Mouse (Mus musculus) layer of hippocampus, adult 2 months (tissue): ENCODE measurements around the gene Pdcd7. TPM values are rescaled to one million over a fixed set of nuclear protein-coding genes. Genes with fewer than 3 reads are reported as not detected.
A peak's percentile ranks its signal among the peaks of the same experiment; 100 is the strongest.

Experiments
- DNase-seq, 2 experiments: peaks; one replicate each; pipeline ENCODE4 v3.0.0; 2022; ENCODE audit warnings: low spot score in 2 of 2
- H3K27ac ChIP-seq: fragments of 200-600 bp; 2 replicates; pipeline ENCODE4 v1.8.1; 2022
- H3K4me3 ChIP-seq: fragments of 200-600 bp; 2 replicates; pipeline ENCODE4 v1.8.1; 2022; ENCODE audit warnings: mild to moderate bottlenecking
- CTCF ChIP-seq: fragments of 200-600 bp; conservative IDR thresholded peaks from 2 replicates; pipeline ENCODE4 v1.8.1; 2022; ENCODE audit warnings: antibody characterized with exemption, mild to moderate bottlenecking, moderate library complexity
- long read RNA-seq, 2 experiments: library from polyadenylated mRNA; stranded (forward); transcript quantifications; one replicate each; pipeline ENCODE4 v2.0.0; 2021; ENCODE audit warnings: borderline mapping rate in 2 of 2
- total RNA-seq, 2 experiments: library from RNA; stranded (reverse); gene quantifications; 2 replicates each; pipeline ENCODE4 v1.2.3; 2021

Pdcd7 gene
- 10 to 100 TPM; 29.2 to 30.8 TPM for total RNA-seq
- long read RNA-seq, experiment 1, transcript Pdcd7-201 (5 exons, 2,419 nt), result major isoform, 22 of 24 reads
- long read RNA-seq, experiment 1, partial matches to known transcripts, result 0 of 24 reads
- long read RNA-seq, experiment 1, other reads (novel, unspliced or antisense), result 2 of 24 reads
- long read RNA-seq, experiment 2, transcript Pdcd7-201 (5 exons, 2,419 nt), result major isoform, 40 of 42 reads
- long read RNA-seq, experiment 2, partial matches to known transcripts, result 1 of 42 reads
- long read RNA-seq, experiment 2, other reads (novel, unspliced or antisense), result 1 of 42 reads

DNA sequence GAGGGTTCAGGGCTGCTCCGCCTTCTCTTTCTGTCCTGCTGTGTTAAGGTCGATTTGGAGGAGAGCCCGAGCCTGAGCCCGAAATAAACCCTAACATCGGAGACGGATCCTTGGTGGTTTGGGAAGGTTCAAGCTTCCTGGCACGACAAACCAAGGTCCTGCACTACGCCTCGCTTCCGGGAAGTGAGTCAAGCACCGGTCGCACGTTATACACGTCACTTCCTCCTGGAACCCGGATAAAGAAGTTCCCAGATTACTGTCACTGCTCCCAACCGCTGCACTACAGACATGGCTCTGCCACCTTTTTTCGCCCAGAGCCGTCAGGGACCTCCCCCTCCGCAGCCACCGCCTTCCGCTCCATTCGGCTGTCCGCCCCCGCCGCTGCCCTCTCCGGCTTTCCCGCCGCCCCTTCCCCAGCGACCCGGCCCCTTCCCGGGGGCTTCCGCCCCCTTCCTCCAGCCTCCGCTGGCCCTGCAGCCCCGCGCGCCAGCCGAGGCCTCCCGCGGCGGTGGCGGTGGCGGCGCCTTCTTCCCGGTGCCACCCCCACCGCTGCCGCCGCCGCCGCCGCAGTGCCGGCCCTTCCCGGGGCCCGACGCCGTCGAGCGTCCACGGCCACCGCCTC, at the start of gene Pdcd7:
Gene Pdcd7 (plus strand): TSS at position 251 of the 622 bp plus-strand sequence.
- peak within 1 kb of the TSS; percentile 76 for H3K4me3 ChIP-seq
- H3K27ac ChIP-seq, result peak within 1 kb of the TSS; percentile 96
- TF ChIP-seq CTCF, result no peak
- DNase-seq, result peak; percentile 95 to 96

DNA sequence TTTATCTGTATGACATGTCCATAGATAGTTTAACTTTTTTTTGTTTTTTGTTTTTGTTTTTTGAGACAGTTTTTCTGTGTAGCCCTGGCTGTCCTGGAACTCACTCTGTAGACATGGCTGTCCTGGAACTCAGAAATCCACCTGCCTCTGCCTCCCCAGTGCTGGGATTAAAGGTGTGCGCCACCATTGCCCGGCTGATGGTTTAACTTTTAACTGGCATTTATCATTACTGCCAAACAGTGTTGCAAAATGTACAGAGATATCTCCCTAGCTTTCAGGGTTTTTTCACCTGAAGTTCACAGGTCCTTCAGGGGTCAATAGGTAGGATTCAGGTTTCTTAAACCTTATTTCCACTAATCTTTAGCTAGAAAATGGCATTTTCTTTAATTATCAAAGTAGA, 48.8 kb upstream of the Pdcd7 start:
- DNase-seq, result no peak
- Histone ChIP-seq H3K4me3 (no peak overlapping the region), H3K27ac (no peak overlapping the region)
- TF ChIP-seq CTCF, result no peak

DNA sequence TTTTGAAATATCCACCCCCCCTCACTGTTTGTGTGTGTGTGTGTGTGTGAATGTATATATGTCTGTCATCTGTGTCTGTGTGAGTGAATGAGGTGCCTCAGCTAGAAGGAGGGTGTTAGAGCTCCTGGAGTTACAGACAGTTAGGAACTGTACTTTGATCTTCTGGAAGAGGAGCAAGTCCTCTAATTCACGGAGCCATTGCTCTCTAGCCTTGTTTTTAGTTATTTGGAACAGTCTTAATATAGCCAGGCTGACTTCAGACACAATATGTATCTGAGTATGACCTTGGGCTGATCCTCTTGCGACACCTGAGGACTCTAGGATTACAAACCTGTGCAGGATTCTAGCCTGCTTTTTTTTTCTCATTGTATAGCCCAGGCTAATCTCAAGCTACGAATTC, 47.1 kb upstream of the Pdcd7 start:
- Histone ChIP-seq H3K27ac (no peak overlapping the region), H3K4me3 (no peak overlapping the region)
- DNase-seq, result no peak
- no peak for TF ChIP-seq CTCF

DNA sequence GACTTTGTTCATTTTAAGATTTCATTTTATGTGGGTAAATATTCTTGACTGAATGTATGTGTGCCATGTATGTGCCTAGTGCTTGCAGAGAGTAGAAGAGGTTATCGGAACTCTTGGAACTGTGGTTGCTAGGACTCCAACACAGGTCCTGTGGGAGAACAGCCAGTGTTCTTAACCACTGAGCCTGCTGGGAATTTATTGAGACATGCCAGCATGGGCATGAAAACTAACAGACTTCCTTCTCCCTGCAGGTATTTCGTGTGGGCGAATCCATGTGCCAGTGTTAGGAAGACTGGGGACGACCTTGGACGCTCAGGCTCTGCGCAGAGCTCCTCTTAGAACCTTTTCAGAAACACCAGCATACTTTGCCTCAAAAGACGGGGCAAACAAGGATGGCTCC, 46.3 kb upstream of the Pdcd7 start:
- no peak for TF ChIP-seq CTCF
- Histone ChIP-seq H3K4me3 (no peak overlapping the region), H3K27ac (0 out of 2 replicates have a peak overlapping the region, but pooled peaks have one; percentile 18)
- no peak for DNase-seq

DNA sequence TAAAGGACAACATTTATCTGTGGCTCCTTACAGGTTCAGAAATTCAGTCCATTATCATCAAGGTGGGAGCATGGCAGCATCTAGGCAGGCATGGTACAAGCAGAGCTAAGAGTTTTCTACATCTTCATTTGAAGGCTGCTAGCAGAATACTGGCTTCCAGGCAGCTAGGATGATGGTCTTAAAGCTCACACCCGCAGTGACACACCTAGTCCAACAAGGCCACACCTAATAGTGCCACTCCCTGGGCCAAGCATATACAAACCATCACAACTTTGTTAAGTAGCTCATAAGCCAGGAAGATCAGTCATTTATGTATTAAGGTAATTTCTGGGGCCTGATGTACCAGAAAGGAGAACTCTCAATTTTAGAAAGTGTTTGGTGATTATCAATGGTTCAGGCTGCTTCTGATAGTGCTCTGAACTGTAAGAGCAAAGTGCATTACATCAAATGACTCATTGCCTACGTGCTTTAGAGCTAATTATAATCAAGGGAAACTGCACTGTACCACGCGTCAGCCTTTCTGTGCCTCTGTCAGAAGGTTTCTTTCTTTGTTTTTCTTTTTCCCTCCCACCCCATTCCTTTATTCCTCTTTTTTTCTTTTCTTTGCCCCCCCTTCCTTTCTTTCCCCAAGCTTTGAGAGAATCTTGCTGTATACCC, 43.4 kb upstream of the Pdcd7 start:
- no peak for TF ChIP-seq CTCF
- H3K4me3 ChIP-seq, result no peak overlapping the region
- DNase-seq, result no peak
- no peak overlapping the region for H3K27ac ChIP-seq

DNA sequence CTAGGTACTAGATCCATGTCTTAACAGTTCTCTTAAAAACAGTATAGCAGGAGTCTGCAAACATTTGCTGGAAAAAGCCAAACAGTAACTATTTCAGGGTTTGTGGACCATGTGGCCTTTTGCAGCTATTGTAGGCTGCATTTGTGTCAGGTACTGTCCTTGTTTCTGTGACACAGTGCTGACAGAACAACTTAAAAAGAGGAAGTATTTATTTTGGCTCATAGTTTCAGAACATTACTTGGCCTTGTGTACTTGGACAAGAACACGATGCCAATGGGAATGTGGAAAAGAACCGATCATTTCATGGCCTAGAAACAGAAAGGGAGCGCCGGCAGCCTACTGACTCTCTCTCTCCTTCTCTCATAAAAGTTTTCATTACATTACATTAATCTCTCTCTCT, 42.3 kb upstream of the Pdcd7 start:
- H3K27ac ChIP-seq, result no peak overlapping the region
- no peak for TF ChIP-seq CTCF
- no peak overlapping the region for H3K4me3 ChIP-seq
- DNase-seq, result no peak

DNA sequence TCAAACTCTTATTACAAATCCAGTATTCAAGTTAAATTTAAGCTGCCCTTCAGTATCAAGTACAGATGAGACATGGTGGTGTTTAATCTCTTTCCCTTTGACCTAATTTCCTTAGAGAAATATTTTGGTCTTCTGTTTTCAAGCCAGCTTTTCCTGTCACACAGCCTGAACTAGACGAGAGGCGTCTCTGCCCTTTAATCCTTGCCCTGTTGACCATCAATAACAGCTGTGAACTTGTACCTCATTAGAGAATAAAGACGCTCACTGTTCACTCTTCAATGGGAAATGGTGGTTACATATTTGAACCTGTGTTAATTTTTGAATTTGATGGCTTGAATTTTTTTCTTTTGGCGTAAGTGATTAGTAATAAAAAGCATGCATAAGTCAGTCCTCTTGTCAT, 41.6 kb upstream of the Pdcd7 start:
- DNase-seq, result no peak
- H3K27ac ChIP-seq, result 0 out of 2 replicates have a peak overlapping the region, but pooled peaks have one; percentile 11
- no peak overlapping the region for H3K4me3 ChIP-seq
- no peak for TF ChIP-seq CTCF

DNA sequence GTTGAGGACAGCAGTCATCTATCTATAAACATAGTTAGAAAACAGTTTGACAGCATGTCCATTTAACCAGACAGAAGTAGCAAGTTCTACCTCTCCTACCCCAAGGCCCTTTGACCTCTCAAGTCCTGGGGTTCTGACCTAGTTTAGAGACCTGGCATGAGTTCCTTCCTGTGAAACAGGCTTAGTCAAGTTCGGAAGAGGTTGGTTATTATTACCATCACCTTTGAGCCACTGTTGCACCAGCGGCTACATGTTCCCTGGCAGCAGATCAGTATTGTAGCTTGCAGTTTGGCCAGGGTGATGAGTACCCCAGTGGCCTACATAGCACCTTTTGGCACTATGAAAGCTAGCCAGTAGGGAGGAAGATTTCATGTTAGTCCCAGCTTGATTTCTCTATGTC, 39.2 kb upstream of the Pdcd7 start:
- no peak overlapping the region for H3K27ac ChIP-seq
- no peak for TF ChIP-seq CTCF

DNA sequence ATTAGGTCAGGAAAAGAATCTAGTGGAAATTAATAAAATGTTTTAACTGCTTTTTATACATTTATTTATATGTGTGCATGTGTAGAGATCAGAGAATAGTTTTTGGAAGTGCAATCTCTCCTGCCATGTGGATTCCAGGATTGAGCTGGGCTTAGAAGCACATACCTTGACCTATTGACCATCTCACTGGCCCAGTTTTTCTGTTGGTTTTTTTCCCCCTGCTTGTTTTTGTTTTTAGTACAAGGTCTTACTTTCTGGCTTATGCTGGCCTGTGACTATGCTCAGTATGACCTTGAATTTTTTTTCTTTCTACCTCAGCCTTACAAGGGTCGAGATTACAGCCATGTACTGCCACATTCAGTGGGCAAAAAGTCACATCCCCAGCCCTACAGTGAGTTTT, 37.9 kb upstream of the Pdcd7 start:
- H3K27ac ChIP-seq, result no peak overlapping the region
- DNase-seq, result no peak
- TF ChIP-seq CTCF, result no peak
- H3K4me3 ChIP-seq, result no peak overlapping the region

More for the DNA sequence above, 39.2 kb upstream of the Pdcd7 start:
- DNase-seq, result no peak
- no peak overlapping the region for H3K4me3 ChIP-seq

DNA sequence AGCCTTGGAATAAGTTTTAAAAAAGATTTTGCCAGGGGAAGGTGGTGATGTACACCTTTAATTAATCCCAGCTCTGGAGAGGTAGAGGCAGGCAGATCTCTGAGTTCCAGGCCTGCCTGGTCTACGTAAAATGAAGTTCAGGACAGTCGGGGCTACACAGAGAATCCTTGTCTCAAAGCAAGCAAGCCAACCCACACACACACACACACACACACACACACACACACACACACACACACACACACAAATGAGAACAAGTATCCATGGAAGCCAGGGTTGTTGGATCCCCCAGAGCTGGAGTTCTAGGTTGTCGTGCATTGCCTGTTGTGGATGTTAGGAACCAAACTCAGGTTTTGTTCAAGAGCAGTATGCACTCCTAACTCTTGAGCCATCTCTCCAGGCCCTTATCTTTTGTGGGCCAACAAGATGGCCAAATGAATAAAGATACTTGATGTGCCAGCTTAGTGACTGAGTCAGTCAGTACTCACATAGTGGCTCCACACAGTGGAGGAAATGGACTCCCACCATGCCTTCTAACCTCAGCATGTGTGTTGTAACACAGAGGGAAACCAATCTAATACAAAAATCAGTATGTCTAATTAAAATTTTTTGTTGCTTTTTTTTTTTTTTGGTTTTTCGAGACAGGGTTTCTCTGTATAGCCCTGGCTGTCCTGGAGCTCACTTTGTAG, 33.1 kb upstream of the Pdcd7 start:
- H3K4me3 ChIP-seq, result no peak overlapping the region
- no peak overlapping the region for H3K27ac ChIP-seq
- no peak for DNase-seq
- no peak for TF ChIP-seq CTCF

DNA sequence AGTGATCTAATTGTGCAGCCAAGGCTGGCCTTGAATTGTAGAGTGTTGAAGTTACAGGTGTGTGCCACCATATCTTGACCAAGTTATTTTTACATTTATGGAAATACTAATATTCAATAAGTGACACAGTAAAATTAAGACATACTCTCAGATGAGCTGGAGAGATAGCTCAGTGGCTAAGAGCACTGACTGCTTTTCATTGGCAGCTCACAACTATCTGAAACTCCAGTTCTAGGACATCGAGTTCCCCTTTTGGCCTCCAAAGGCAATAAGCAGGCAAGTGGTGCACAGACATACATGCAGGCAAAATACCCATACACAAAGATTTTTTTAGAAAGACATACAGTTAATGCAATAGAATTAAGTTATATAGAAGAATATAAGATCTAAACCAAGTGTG, 32.1 kb upstream of the Pdcd7 start:
- no peak for TF ChIP-seq CTCF
- no peak for DNase-seq
- Histone ChIP-seq H3K4me3 (no peak overlapping the region), H3K27ac (no peak overlapping the region)

DNA sequence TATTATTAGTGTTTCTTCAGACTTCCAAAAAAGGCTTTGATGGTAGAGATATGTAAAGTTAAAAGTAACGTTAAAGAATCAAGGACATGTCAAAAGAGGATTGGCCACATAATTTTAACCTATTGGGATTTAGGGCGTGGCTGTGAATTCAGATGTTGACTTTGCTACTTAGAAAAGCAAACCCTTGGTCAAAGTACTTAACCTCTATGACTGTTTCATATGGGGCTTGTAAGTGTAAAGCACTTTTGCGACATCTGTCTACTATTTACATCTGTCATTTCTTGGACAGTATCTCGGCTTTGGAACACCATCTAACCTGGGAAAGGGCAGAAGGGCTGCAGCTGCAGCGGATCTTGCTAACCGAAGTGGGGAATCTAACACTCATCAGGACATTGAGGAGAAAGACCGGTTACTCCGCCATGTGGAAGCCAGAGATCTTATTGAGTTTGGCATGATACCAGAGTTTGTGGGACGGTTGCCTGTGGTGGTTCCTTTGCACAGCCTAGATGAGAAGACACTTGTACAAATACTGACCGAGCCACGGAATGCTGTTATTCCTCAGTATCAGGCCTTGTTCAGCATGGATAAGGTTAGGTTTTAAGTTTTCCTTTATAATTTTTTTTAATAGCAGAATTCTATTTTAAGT, 23.5 kb upstream of the Pdcd7 start:
- Histone ChIP-seq H3K27ac (no peak overlapping the region), H3K4me3 (no peak overlapping the region)
- DNase-seq, result no peak
- no peak for TF ChIP-seq CTCF

DNA sequence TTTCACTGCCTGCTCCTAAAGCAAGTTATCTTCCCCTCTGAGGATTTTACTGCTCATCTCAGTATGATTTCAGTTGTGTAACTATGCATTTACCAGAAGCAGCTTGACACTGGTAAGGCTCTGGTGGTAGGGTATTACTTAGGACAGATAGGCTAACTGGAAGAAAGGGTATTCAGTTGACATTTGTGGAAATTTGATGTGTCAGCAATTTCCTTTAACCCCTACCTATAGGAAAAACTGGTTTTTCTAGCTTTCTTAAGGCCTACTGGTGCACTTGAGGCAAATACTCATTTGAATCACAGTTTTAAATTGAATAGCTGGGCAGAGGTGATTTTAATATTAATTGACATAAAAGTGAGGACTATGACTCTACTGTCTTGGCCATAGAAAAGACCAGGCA, 19.9 kb upstream of the Pdcd7 start:
- Histone ChIP-seq H3K27ac (no peak overlapping the region), H3K4me3 (no peak overlapping the region)
- no peak for DNase-seq
- no peak for TF ChIP-seq CTCF
